Mouse (Mus musculus): ENCODE results near the gene Pld6. TPM values are rescaled to one million over a fixed set of nuclear protein-coding genes. Genes with fewer than 3 reads are reported as not detected.

Gene Pld6
- polyA plus RNA-seq, 1 experiment from 2014 or later, result 1.5 TPM

DNA sequence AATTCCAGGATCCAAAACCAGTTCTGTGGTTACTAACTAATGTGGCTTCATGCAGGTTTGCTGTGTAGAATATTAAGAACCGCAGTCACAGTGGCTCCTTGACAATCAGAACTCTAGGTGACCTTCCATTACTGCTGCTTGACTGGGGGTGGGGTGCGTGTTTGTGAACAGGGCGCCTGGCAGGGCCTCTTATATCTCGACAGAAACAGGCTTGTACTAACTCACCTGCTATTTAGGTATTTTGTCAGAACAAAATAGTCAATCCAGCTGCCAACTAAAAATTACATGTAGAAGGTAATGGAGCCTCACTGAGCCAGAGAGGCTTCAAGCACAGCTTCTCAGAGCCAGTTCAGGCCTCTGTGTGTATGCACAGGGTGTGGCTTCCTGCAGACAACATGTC, 7.2 kb downstream of the Pld6 start:
- H3K4me3 ChIP-seq, result no peak overlapping the region
- H3K27me3 ChIP-seq, result no peaks in the 10 kb centered on the region; the same call in 1 of the 2 replicates
- H3K9me3 ChIP-seq (replicated peaks), result no peaks in the 10 kb centered on the region
- ATAC-seq (ENCODE audit: low FRiP score), result no peak
- H3K36me3 ChIP-seq, result peaks cover 34% of the 10 kb centered on the region
- no peaks in the 10 kb centered on the region for H3K4me1 ChIP-seq
- H3K27ac ChIP-seq, result no peak overlapping the region
- H3K9ac ChIP-seq, result no peak overlapping the region
- 92% methylated on average over 4 of the region's 4 CpGs for whole genome bisulfite sequencing
- H3K4me2 ChIP-seq (replicated peaks), result no peak overlapping the region

DNA sequence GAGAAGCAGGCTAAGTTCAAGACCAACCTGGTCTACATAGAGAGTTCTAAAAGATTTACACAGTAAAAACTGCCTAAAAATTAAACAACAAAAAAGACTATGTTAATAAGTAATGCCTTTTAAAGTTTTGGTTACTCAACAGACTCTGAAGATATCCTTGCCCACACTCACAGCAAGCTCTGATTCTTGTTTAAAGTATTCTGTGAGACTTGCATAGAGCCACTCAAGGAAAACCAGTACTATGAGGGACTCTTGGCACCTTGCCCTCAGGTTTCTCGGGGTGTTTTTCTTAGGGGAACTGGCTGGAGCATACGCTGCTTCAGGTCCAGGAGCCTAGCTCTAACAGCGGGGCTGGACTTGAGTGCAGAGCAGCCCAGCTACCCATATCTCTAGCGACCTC, 8.0 kb downstream of the Pld6 start:
- no peaks in the 10 kb centered on the region for H3K4me1 ChIP-seq
- H3K4me3 ChIP-seq, result no peak overlapping the region
- H3K9ac ChIP-seq, result no peak overlapping the region
- no peak overlapping the region for H3K4me2 ChIP-seq (replicated peaks)
- no peak overlapping the region for H3K27ac ChIP-seq
- no peaks in the 10 kb centered on the region for H3K9me3 ChIP-seq (replicated peaks)
- H3K36me3 ChIP-seq, result peaks cover 42% of the 10 kb centered on the region
- no peak for ATAC-seq (ENCODE audit: low FRiP score)
- no peaks in the 10 kb centered on the region; the same call in 1 of the 2 replicates for H3K27me3 ChIP-seq
- 95% methylated on average over 4 of the region's 4 CpGs for WGBS

DNA sequence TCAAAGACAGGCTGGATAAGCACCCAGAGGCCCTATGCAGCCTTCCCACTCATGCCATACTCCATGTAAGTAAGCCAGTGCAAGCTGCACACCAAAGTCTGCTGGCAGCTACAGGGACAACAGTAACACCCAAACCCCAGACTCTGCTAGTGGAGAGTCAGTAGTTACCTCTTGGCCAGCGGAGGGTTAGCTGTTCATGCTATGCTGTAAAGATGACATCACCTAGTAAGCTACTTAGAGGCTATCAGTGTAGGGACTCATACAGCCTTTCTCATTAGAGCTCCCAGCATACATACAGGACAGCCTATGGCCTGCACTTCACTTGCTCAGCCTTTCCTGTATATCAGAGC, 8.6 kb downstream of the Pld6 start:
- H3K27me3 ChIP-seq, result no peaks in the 10 kb centered on the region
- no peak overlapping the region for H3K4me3 ChIP-seq
- H3K4me1 ChIP-seq, result no peaks in the 10 kb centered on the region
- ATAC-seq (ENCODE audit: low FRiP score), result no peak
- WGBS, result 78% methylated on average over 1 of the region's 1 CpGs
- H3K9me3 ChIP-seq (replicated peaks), result no peaks in the 10 kb centered on the region
- no peak overlapping the region for H3K4me2 ChIP-seq (replicated peaks)
- peaks cover 47% of the 10 kb centered on the region for H3K36me3 ChIP-seq
- no peak overlapping the region for H3K9ac ChIP-seq
- H3K27ac ChIP-seq, result no peak overlapping the region

DNA sequence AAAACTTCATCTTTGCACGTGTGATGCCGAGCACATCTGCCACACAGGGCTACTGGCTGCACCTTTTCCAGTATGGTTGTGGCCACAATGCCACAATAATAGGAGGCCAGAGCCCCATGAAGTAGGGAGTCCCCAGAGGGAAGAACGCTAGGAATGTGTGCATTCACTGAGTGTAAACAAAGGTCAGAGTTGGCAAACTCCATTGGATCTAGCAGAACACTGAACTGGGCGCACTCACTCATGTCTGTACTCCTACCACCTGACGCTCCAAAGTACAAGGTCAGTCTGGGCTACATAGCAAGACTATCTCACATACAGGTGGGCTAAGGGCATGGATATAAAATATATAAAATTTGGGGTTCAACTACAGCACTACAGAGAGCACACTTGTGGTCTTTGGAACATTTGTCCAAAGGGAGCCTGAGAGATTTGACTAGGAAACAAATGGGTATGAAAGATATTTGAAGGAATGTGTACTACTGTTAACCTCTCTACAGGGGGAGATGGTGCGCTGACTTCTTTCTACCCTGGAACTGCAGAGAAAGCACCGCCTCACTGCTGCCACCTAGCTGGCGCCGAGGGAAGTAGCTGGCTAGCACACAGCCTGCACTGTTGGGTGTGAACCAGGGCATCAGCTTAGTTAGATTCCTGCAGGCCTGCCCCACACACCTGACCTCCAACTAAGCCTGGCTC, 9.1 kb downstream of the Pld6 start:
- Histone ChIP-seq H3K4me1 (no peaks in the 10 kb centered on the region), H3K4me3 (no peak overlapping the region), H3K36me3 (peaks cover 53% of the 10 kb centered on the region), H3K9ac (no peak overlapping the region), H3K27ac (no peak overlapping the region), H3K9me3 (replicated peaks) (no peaks in the 10 kb centered on the region), H3K4me2 (replicated peaks) (no peak overlapping the region), H3K27me3 (no peaks in the 10 kb centered on the region)
- WGBS, result 54% methylated on average over 9 of the region's 9 CpGs
- no peak for ATAC-seq (ENCODE audit: low FRiP score)

DNA sequence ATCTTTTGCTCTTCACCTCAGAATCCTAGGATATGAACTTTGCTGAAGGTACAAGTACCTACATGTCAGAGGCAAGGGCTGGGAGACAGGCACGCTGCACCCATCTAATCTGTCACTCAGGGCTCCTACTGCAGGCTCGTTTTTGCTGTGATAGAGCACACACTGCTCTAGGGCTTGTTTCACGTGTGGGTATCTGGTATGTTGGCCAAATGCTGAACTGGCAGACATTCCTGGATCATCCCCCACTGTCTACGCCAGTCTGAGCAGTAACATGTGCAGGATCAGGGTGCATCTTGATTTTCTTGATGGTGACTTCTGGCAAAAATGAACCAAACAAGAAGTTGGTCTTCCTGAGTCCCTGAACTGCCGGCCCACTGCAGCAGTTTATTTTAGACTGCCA, 10.2 kb downstream of the Pld6 start:
- H3K9me3 ChIP-seq (replicated peaks), result no peaks in the 10 kb centered on the region
- no peak overlapping the region for H3K27ac ChIP-seq
- no peak overlapping the region for H3K4me3 ChIP-seq
- WGBS, result 92% methylated on average over 5 of the region's 5 CpGs
- H3K36me3 ChIP-seq, result peaks cover 62% of the 10 kb centered on the region
- ATAC-seq (ENCODE audit: low FRiP score), result no peak
- no peaks in the 10 kb centered on the region for H3K27me3 ChIP-seq
- no peak overlapping the region for H3K9ac ChIP-seq
- no peak overlapping the region for H3K4me2 ChIP-seq (replicated peaks)
- H3K4me1 ChIP-seq, result no peaks in the 10 kb centered on the region

DNA sequence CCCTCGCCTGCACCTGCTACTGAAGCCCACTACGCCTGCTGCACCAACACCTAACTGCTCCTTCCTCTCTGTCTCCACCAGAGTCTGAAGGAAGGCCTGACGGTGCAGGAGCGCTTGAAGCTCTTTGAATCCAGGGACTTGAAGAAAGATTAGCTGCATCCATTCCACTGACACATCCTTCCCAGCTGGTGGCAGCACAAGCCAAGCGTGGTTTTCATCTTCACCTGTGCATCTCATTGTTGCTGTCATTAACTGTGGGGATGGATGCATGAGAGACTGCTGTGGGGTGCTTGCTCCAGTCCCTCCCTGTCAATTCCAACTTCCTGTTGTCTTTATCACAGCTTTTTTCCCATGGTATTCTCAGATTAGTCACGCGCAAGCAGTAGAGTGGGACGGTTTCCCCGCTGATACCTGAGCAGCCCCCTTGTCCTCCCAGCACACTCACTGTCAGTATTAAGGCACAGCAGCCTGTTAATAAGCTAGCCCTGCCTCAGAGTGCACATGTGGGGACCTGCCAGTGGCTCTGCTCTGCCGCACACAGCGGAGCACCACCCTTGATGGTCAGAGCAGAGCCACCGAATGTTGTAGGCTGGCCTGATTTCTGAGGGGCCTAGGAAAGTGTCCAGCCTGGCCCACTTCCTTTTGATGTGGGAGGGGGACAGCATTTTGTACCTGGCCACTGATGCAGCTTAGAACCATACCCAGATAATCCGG, 11.9 kb downstream of the Pld6 start:
- no peaks in the 10 kb centered on the region for H3K4me1 ChIP-seq
- peaks cover 79% of the 10 kb centered on the region for H3K36me3 ChIP-seq
- WGBS, result 86% methylated on average over 13 of the region's 13 CpGs
- no peaks in the 10 kb centered on the region for H3K27me3 ChIP-seq
- no peak overlapping the region for H3K4me2 ChIP-seq (replicated peaks)
- H3K9me3 ChIP-seq (replicated peaks), result no peaks in the 10 kb centered on the region
- ATAC-seq (ENCODE audit: low FRiP score), result no peak
- no peak overlapping the region for H3K4me3 ChIP-seq
- no peak overlapping the region for H3K9ac ChIP-seq
- H3K27ac ChIP-seq, result no peak overlapping the region

DNA sequence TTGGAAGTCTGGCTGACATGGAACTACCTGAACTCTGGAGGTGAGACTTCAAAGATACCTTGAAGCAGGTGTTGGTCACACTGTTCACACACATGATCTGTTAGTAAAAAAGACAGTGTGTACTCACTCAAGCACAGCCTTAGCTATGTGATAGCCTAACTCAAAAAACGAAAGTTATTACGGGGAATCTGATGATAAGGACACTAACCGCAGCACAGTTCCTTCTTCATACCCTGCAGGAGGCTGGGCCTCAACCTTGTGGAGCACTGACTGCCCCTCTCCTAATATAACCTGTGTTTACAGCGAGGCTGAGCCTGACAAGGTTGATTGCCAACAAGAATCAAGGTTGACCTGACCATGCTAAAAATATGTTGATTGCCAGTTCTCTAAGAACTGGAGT, 12.9 kb downstream of the Pld6 start:
- 89% methylated on average over 4 of the region's 4 CpGs for WGBS
- Histone ChIP-seq H3K4me1 (no peaks in the 10 kb centered on the region), H3K4me2 (replicated peaks) (no peak overlapping the region), H3K9me3 (replicated peaks) (no peaks in the 10 kb centered on the region), H3K9ac (no peak overlapping the region), H3K4me3 (no peak overlapping the region), H3K27me3 (no peaks in the 10 kb centered on the region), H3K36me3 (peaks cover 88% of the 10 kb centered on the region), H3K27ac (no peak overlapping the region)
- ATAC-seq (ENCODE audit: low FRiP score), result no peak

DNA sequence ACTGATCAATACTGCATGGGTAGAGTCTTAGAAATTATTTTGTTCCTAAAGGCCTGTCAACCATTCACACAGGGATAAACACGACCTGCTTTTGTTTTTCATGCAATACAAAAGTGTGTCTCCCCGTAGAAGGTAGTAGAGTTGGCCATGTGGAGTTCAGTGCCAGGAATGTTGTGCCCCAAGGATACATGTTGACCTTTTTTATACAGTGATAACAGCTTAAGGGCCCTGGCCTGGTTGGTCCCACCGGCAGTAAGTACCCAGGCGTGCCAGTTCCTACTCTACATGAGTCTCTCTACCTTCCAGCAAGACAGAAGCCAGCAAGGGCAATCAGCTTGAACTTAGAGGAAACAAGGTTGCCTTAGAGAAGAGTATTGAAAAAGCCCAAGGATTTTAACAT, 14.5 kb downstream of the Pld6 start:
- 90% methylated on average over 4 of the region's 4 CpGs for WGBS
- ATAC-seq (ENCODE audit: low FRiP score), result no peak
- Histone ChIP-seq H3K27ac (no peak overlapping the region), H3K9me3 (replicated peaks) (no peaks in the 10 kb centered on the region), H3K4me3 (no peak overlapping the region), H3K4me1 (no peaks in the 10 kb centered on the region), H3K4me2 (replicated peaks) (no peak overlapping the region), H3K9ac (no peak overlapping the region), H3K27me3 (no peaks in the 10 kb centered on the region), H3K36me3 (peaks cover 95% of the 10 kb centered on the region)

DNA sequence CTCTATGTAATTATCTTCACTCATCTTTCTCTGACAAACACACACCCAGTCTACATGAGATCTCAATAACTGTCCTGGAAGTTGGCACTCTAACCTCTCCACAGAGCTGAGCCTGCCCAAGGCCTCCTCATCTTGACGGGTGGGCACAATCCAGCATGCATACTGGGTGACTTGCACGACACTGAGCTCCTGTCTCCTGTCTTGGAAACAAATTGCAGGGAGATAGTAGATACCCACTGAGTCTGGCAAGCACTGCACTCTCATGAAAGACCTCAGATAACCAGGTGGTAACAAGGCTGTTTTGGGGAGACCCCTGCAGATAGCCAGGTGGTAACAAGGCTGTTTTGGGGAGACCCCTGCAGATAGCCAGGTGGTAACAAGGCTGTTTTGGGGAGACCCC, 15.2 kb downstream of the Pld6 start:
- H3K27me3 ChIP-seq, result no peaks in the 10 kb centered on the region
- H3K4me1 ChIP-seq, result no peaks in the 10 kb centered on the region
- peaks cover 97% of the 10 kb centered on the region for H3K36me3 ChIP-seq
- no peak overlapping the region for H3K9ac ChIP-seq
- no peak for ATAC-seq (ENCODE audit: low FRiP score)
- no peaks in the 10 kb centered on the region for H3K9me3 ChIP-seq (replicated peaks)
- no peak overlapping the region for H3K4me2 ChIP-seq (replicated peaks)
- no peak overlapping the region for H3K27ac ChIP-seq
- H3K4me3 ChIP-seq, result no peak overlapping the region
- WGBS, result 90% methylated on average over 2 of the region's 2 CpGs

DNA sequence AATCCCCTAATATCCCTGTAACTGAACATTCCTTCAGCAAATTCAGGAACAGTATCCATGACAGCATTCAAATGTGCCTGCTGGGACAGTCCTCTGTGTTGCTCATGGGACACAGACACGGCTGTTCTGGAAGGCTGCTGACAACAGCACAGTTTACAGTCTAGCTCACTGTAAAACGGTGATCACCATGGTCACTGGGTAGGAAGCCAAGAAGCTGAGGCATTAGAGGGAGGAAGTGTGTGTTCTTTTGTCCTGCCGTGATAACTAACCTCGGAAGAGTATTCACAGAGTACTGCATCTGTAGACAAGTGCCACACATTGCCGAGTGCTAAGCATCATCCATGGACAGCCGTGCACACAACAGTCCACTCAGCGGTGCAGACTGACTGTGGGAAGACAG, 16.7 kb downstream of the Pld6 start:
- no peaks in the 10 kb centered on the region for H3K27me3 ChIP-seq
- WGBS, result 89% methylated on average over 7 of the region's 7 CpGs
- peaks cover 95% of the 10 kb centered on the region for H3K36me3 ChIP-seq
- no peak for ATAC-seq (ENCODE audit: low FRiP score)
- no peaks in the 10 kb centered on the region for H3K4me1 ChIP-seq
- no peak overlapping the region for H3K4me3 ChIP-seq
- H3K27ac ChIP-seq, result no peak overlapping the region
- H3K9me3 ChIP-seq (replicated peaks), result no peaks in the 10 kb centered on the region
- H3K4me2 ChIP-seq (replicated peaks), result no peak overlapping the region
- H3K9ac ChIP-seq, result no peak overlapping the region

DNA sequence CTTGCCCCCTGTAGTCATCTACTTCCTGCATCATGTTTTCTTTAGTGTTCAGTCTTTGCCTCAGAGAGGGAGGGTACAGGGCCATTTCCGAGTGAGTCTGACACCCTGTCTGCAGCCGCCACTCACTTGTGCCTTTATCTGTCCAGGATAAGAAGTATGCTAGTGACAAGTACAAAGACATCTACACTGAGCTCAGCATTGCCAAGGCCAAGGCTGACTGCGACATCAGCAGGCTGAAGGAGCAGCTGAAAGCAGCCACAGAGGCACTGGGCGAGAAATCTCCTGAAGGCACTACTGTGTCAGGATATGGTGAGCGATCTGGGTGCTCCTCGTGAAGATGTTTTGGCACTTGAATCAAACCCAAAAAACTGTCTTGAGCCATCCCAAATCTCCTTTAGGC, 17.7 kb downstream of the Pld6 start:
- ATAC-seq (ENCODE audit: low FRiP score), result no peak
- H3K36me3 ChIP-seq, result peaks cover 96% of the 10 kb centered on the region
- no peak overlapping the region for H3K4me3 ChIP-seq
- no peaks in the 10 kb centered on the region for H3K9me3 ChIP-seq (replicated peaks)
- H3K27me3 ChIP-seq, result no peaks in the 10 kb centered on the region
- H3K27ac ChIP-seq, result no peak overlapping the region
- H3K4me2 ChIP-seq (replicated peaks), result no peak overlapping the region
- H3K4me1 ChIP-seq, result no peaks in the 10 kb centered on the region
- no peak overlapping the region for H3K9ac ChIP-seq
- WGBS, result 90% methylated on average over 6 of the region's 6 CpGs

DNA sequence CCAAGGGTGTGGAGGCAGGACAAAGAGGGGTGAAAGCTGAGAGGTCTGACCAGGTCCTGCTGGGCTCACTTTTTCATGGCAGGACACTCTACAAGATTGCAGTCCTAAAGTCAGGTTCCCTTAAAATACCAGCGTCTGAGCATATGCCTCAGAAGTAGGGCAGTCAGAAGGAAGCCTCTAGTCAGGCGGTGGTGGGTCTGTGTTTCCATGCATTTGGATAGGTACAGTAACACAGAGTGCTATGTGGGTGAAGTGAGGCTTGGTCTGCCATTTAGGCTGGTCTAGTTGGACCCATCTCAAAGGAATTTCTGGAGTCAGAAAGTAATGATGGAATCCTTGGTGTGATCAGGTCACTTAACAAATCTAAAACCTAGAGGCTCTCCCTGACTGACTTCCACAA, 18.1 kb downstream of the Pld6 start:
- Histone ChIP-seq H3K27ac (no peak overlapping the region), H3K9ac (no peak overlapping the region), H3K4me1 (no peaks in the 10 kb centered on the region), H3K36me3 (peaks cover 96% of the 10 kb centered on the region), H3K4me2 (replicated peaks) (no peak overlapping the region), H3K4me3 (no peak overlapping the region), H3K27me3 (no peaks in the 10 kb centered on the region), H3K9me3 (replicated peaks) (no peaks in the 10 kb centered on the region)
- 86% methylated on average over 2 of the region's 2 CpGs for WGBS
- no peak for ATAC-seq (ENCODE audit: low FRiP score)

DNA sequence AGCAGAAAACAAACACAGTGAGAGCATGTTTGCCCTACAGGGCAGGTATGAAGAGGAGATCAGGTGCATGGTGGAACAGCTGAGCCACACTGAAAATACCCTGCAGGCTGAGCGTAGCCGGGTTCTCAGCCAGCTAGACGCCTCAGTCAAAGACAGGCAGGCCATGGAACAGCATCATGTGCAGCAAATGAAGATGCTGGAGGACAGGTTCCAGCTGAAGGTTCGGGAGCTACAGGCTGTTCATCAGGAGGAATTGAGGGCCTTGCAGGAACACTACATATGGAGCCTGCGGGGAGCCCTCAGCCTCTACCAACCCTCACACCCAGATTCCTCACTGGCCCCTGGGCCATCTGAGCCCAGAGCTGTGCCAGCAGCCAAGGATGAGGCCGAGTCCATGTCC, 26.6 kb downstream of the Pld6 start:
- no peaks in the 10 kb centered on the region for H3K27me3 ChIP-seq
- peaks cover 94% of the 10 kb centered on the region for H3K36me3 ChIP-seq
- ATAC-seq (ENCODE audit: low FRiP score), result no peak
- WGBS, result 95% methylated on average over 6 of the region's 6 CpGs
- no peak overlapping the region for H3K9ac ChIP-seq
- H3K4me2 ChIP-seq (replicated peaks), result no peak overlapping the region
- no peak overlapping the region for H3K27ac ChIP-seq
- no peak overlapping the region for H3K4me3 ChIP-seq
- H3K9me3 ChIP-seq (replicated peaks), result no peaks in the 10 kb centered on the region
- no peaks in the 10 kb centered on the region for H3K4me1 ChIP-seq
